Mouse (Mus musculus) spleen, postnatal 36 days (tissue): ENCODE data around the gene Insm2.
"Not testable (repeated sequence)": the region's sequence is repeated elsewhere in the genome, so short reads cannot be mapped to it uniquely, and the experiment has no call there.

Experiments
- DNase-seq, 2 experiments: peaks; one replicate each; pipeline ENCODE4 v3.0.0; 2022; ENCODE audit warnings: low spot score in 2 of 2, mixed read lengths in 1 of 2

Gene Insm2

DNA sequence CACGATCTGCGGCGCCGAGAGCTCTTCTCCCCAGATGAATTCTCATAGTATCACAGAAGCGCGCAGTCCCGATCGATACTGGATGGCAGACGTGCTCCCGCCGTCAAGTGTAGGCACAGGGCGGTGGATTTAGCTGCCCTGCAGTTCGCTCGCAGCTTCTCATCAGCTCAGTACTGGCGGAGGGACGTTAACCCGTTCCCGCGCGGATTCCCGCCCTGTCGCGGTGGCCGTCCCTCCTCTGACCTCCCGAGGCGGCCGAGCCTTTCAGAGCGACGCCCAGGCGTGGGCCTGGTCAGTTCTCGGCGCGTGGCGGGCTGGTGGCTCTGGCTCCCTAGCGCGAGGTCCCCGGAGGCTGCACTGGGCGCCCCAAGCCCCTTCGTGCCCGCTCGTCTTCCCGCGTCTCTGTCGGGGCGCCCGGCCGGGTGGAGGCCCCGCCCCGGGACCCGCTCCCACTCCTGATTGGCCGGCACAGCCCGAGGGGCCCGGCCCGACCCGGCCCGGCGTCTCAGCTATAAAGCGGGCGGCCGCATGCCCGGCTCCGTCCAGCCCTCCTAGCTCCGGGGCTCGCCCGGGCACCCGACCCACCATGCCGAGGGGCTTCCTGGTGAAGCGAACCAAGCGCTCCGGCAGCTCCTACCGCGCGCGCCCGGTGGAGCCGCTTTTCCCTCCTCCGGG lies at the start of gene Insm2:
Gene Insm2 (plus strand): TSS at position 541 of the 675 bp plus-strand sequence.
- no peak for DNase-seq

- DNase-seq = not testable (repeated sequence)
These were observed 44.3 kb upstream of the Insm2 start for GRCm38 (mm10) chr12:55554901-55555300.

DNA sequence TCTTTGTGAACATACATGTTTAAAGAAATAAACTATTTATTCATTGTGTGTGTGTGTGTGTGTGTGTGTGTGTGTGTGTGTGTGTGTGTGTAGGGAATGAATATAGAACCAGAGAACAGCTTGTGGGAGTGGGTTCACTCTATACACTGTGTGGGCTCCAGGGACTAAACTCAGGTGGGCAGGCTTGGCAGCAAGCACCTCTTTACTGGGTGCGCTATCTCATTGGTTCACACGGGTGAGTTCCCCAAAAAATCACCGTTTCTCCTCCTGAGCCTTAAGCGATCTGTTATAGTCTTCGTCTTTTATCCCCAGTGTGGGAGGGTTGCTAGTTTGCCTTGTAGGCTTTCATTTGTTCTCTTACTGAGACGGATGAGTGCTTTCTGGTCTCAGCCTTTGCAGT lies 41.4 kb upstream of the Insm2 start:
- no peak for DNase-seq

GRCm38 (mm10) chr12:55559184-55559855 lies 39.9 kb upstream of the Insm2 start:
- DNase-seq = no peak

DNA sequence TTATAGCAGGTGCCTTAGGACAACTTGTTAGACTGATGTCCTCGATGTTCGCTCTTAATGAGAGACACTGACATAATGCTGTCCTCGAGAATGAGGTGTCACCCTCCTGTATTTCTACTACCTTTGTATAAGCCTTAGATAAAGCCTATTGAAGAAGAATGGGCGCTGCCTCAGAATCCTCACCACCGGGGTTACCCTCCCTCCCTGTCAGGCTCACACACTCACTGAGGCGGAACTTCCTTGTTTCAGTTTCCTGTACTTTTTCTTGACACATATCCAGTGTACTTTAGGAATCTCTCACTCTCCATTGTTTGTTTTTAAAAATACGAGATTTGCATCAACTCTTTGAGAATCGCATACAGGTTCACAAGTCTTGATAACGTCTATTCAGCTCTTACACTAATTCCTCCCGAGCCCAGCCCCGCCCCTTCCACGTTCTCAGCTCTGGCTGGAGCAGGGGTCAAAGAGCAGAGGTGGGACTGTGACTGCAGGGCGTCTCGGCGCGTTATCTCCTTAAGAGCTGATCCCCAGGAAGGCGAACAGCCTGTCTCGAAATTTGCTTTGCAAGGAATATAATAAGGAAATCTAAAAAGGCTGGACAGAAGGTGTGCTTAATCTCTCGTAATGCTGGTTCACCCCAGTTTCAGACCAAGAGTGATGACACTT lies 39.1 kb upstream of the Insm2 start:
- no peak for DNase-seq

- no peak for DNase-seq
These were observed 35.5 kb upstream of the Insm2 start for GRCm38 (mm10) chr12:55563742-55564141.

DNA sequence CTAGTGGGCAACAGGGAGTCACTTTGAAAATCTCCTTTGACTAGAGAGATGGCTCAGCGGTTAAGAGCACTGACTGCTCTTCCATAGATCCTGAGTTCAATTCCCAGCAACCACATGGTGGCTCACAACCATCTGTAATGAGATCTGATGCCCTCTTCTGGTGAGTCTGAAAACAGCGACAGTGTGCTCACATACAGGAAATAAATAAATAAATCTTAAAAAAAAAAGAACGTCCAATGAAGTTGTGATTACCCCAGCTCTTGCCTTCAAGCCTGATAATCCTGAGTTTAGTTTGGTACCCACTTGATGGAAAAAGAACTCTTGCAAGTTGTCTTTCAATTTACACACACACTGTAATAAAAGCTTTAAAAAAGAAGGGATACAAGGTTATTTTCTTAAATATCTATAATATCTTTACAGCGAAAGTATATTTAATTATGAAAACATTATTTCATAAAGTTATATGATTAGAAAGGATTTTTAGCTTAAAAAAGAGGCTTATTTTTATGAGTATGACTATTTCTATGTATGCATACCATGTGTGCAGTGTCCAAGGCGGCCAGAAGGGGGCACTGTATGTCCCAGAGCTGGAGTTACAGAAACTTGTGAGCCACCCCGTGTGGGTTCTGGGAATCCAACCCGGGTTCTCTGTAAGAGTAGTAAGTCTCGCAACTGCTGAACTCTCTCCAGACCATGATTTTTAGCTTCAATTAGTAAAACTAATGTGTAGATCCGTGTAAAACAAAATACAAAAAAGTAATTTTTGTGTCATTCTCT lies 34.9 kb upstream of the Insm2 start:
- no peak for DNase-seq

GRCm38 (mm10) chr12:55565206-55565605 lies 34.0 kb upstream of the Insm2 start, which contains the start of gene Aldoart2:
Gene Aldoart2 (plus strand): TSS chr12:55565239.
- DNase-seq = no peak

DNA sequence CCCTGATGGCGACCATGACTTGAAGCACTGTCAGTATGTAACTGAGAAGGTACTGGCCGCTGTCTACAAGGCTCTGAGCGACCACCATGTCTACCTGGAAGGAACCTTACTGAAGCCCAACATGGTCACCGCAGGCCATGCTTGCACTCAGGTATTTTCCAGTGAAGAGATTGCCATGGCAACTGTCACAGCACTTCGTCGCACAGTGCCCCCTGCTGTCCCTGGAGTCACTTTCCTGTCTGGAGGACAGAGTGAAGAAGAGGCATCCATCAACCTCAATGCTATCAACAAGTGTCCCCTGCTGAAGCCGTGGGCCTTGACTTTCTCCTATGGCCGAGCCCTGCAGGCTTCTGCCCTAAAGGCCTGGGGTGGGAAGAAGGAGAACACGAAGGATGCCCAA lies 33.4 kb upstream of the Insm2 start:
- DNase-seq = no peak

DNA sequence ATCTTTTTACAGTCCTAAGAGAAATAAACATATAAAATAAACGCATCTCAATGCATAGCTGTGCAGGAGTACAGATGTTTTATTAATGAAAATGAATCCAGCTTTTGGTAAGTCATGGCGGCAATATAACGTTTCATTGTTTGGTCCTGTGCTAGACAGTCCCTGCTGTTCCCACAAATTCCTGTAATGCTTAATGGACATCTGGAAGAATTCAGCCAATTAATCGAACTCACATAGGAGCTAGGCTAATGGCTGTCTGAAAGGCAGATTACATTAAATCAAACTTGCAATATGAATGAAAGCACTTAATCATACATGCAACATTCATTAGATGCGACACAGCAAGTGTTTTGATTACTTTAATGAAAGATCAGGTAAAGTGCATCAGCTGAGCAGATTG lies 32.4 kb upstream of the Insm2 start:
- DNase-seq = no peak

DNA sequence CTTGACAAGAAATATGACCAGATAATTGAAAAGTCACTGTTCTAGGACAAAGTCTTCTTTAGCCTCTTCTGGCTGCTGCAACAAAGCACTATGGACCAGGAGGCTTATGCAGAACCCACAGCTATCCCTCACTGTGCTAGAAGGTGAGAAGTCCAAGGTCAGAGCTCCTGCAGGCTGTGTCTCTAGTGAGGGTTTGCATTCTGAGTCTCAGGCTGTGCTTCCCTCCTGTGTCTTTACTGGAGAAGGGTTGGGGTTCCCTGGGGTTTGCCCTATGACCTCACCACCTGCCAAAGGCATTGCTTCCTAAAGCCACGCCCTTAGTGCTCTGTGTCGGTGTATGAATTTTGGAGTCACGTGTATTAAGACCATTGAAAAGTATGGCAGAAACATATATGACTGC lies 30.8 kb upstream of the Insm2 start:
- DNase-seq = no peak

DNA sequence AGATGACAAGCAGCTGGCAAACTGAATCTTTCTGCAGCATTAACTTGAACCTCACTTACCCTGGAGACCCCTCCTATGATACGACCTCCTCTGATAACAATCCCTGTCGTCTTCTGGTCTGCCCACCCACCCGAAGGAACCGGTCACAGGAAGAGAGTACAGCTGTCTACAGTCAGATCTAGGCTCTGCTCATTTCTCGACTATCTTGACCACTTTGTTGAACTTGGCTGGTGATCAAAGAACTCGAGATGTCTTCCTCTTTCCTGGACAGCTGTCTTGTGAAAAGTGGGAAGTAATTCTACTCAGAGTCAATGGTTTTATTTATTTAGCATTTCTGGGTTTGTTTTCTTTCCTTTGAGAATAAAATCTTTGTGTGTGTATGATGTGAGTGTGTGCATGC lies 29.6 kb upstream of the Insm2 start:
- no peak for DNase-seq

DNA sequence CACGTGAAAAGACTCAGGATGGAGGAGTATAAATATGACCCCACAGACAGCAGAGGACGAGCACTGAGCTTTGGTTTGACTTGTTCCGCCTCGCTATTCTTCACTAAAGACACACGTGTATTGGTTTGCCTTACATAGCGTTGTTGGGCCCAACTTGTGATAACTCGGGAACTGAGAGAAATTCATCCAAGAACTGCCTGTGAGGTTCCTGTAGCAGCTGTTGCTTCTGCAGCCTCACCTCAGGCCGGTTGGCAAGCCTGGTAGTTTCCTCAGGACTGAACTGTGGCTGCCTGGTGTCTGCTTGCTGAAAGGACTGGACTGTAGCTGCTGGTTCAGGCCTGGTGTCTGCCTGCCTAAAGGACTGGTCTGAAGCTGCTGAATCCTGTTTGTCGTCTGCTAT lies 28.6 kb upstream of the Insm2 start:
- no peak for DNase-seq

GRCm38 (mm10) chr12:55571181-55571580 lies 28.0 kb upstream of the Insm2 start:
- no peak for DNase-seq

DNA sequence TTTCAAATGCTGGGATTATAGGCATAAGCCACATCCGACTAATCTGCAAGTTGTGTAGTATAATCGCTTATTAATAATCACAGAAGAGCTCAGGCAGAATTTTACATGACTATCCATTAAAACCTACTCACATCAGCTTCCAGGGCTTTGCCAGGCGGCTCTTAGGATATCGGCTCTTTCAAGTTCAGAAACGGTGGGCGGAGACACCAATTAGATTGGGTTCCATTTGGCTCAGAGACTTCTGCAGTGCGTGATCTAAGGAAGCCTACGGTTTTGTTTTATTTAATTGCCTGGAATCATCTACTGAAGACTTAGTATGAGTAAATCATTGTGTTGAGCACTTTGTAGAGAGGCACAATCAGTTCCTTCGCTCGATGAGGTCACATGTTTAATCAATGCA lies 27.6 kb upstream of the Insm2 start:
- DNase-seq = no peak

- no peak for DNase-seq
These were observed 26.1 kb upstream of the Insm2 start for GRCm38 (mm10) chr12:55573089-55573488.

GRCm38 (mm10) chr12:55573794-55574193 lies 25.4 kb upstream of the Insm2 start:
- DNase-seq = no peak

DNA sequence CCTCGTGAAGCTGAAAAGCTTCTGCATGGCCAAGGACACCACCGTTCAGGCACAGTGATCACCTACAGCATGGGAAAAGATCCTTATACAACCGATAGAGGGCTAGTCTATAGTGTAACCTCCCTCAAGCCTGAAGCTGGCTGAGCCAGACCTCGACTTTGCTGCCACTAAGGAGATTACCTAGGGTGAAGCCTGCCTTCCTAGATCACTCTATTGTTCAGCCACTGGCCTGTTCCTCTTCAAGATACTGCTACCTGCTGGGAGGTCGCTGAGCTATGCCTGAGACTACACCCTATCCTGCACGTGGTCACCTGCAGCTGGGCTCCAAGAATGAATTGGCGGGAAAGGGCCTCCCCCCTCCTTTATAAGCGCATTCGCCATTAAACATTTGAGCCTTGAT lies 12.3 kb upstream of the Insm2 start:
- DNase-seq = not testable (repeated sequence)

GRCm38 (mm10) chr12:55598537-55598886 lies 715 bp upstream of the Insm2 start:
- DNase-seq = no peak

DNA sequence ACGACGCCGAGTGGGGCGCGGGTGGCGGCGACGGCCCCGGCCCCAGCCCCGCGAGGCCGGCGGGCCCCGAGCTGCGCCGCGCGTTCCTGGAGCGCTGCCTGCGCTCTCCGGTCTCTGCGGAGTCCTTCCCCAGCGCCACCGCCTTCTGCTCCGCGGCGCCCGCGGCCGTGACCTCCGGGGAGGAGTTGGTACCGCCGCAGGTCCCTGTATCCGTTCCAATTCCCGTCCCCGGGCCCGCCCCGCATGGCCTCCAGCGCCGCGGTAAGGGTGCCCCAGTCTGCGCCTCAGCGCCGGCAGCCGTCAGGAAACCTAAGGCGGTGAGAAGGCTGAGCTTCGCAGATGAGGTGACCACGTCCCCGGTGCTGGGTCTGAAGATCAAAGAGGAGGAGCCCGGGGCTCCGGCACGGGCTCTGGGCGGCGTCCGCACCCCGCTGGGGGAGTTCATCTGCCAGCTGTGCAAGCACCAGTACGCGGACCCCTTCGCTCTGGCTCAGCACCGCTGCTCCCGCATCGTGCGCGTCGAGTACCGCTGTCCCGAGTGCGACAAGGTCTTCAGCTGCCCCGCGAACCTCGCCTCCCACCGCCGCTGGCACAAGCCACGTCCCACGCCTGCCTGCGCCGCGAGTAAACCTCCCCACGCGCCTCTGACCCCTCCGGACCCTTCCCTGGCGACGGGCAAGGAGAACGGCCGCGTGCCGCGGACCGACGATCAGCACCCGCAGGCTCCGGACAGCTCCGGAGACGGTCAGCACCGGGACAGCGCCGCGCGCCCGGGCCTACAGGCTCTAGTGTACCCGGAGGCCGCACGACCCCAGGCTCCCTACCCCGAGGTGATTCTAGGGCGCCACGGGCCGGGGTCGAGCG lies 644 bp downstream of the Insm2 start:
- DNase-seq = peak in 1 of 2 experiments; percentile 10

DNA sequence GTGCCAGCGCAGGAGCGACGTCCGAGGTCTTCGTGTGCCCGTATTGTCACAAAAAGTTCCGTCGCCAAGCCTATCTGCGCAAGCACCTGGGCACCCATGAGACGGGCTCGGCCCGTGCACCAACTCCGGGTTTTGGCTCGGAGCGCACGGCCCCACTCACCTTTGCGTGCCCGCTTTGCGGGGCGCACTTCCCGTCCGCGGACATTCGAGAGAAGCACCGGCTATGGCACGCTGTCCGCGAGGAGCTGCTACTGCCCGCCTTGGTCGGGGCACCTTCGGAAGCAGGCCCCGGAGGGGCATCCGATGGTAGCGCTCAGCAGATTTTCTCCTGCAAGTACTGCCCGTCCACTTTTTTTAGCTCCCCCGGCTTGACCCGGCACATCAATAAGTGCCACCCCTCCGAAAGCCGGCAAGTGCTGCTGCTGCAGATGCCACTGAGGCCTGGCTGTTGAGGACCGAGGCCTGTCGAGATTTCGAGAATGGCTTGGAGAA lies 1.3 kb downstream of the Insm2 start:
- DNase-seq = no peak
